Mouse (Mus musculus) right cerebral cortex, adult 2 months (tissue): ENCODE measurements around the gene Hist2h2aa1.
"Not testable (repeated sequence)": the region's sequence is repeated elsewhere in the genome, so short reads cannot be mapped to it uniquely, and the experiment has no call there.

Experiments used
- DNase-seq, 2 experiments: peaks; one replicate each; pipeline ENCODE4 v3.0.0; 2021 to 2022; ENCODE audit warnings: low spot score in 2 of 2

Gene Hist2h2aa1

GRCm38 (mm10) chr3:96245003-96245886 is at the start of gene Hist2h2aa1:
Gene Hist2h2aa1 (plus strand): TSS chr3:96245497.
- peak; percentile 79 to 89 for DNase-seq

- DNase-seq = no peak
Measured at GRCm38 (mm10) chr3:96195616-96196313, 49.5 kb upstream of the Hist2h2aa1 start.

GRCm38 (mm10) chr3:96196437-96197128 is 48.7 kb upstream of the Hist2h2aa1 start:
- DNase-seq = peak in 1 of 2 experiments; percentile 44

DNA sequence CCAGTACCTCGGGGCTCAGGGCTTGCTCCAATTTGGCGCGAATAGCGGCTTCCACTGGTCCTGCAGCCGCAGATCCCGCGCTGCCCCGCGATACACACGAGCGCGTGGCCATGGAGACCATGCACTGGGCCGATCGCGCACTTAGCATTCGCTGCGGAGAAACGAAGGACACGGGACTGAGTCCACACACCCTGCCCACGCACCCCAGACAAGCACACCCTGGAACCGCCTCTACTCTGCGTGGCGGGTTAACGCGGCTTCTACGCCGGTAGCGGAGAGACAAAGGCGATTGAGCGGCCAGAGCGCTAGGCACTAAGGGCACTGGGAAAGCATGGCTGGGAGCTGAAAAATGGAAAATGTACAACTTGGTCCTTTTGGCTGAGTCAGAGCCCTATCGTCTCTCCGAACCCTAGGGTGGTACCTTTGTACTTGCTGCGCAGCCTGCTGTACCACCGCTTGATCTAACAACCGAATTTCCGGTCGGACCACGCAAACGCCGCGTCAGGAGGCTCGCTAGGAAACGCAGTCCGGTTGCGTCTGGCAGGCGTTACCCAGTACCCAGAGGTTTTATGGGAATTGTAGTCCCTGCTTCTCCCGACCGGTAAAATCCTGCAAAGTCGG is 48.1 kb upstream of the Hist2h2aa1 start:
- peak; percentile 95 for DNase-seq

- DNase-seq = no peak
Measured at GRCm38 (mm10) chr3:96198181-96198580, 47.1 kb upstream of the Hist2h2aa1 start.

- not testable (repeated sequence) for DNase-seq
Measured at GRCm38 (mm10) chr3:96198601-96199251, 46.6 kb upstream of the Hist2h2aa1 start.

DNA sequence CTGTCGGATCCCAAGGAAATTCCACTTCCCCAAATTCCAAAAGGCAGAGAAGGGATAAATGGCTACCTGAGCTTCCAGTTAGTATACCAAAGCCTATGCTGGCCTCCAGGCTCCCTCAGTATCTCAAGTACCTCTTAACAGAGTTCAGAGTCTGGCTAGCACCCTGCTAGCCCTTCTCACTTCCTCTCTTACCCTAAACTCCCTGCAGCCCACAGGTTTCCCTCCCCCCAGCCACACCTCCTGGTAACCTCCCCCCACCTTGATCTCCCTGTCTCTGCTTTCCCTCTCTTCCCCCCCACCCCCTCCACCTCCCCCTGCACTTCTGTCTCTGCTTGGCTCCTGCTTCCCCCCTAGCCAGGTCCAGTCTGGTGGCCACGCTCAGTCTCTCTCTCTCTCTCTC is 45.6 kb upstream of the Hist2h2aa1 start:
- DNase-seq = no peak

- DNase-seq = no peak
Measured at GRCm38 (mm10) chr3:96207819-96208218, 37.5 kb upstream of the Hist2h2aa1 start.

- no peak for DNase-seq
Measured at GRCm38 (mm10) chr3:96209242-96209641, 36.1 kb upstream of the Hist2h2aa1 start.

DNA sequence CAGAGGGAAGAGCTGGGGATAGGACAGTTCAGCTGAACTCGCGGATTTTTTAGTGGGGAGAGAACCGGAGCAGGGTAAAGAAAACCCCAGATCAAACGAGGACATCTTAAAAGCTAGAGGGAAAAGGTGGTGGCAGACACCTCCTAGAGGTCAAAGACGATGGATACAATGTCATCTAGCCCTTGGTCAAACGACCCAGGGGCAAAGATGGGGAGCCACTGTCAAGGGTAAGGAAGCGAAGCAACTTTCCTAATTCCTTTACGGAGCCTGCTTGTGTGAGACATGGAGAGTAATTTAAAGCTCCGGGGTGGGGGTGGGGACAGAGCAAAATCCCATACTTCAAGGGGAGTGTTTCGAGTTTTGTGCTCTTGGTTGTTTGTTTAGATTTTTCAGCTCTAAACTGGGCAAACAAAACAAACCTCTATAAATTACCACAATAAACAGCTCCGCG is 26.1 kb upstream of the Hist2h2aa1 start:
- DNase-seq = peak in 1 of 2 experiments; percentile 46

DNA sequence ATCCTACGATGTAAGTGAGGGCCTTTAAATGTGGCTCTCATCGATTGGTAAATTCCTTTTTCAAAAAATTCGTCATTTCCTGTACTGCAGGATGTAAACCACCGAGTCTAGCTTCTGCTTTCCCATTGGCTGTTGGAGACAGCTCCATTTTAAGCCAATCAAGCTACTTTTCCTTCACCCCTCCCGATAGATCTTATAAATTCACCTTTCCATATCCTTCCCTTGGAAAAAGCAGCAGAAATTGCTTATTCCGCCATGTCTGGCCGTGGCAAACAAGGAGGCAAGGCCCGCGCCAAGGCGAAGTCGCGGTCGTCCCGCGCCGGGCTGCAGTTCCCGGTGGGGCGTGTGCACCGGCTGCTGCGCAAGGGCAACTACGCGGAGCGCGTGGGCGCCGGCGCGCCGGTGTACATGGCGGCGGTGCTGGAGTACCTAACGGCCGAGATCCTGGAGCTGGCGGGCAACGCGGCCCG is 25.6 kb upstream of the Hist2h2aa1 start, which contains the start of the genes Bola1 and Hist2h2ab:
Bola1 (minus strand) TSS at position 49 of the 470 bp plus-strand sequence.
Hist2h2ab (plus strand) TSS at position 205 of the 470 bp plus-strand sequence.
- peak; percentile 74 to 84 for DNase-seq

- DNase-seq = not testable (repeated sequence)
Measured at GRCm38 (mm10) chr3:96220131-96220764, 25.0 kb upstream of the Hist2h2aa1 start.

GRCm38 (mm10) chr3:96220765-96221639 is 24.3 kb upstream of the Hist2h2aa1 start, which contains the start of the genes Hist2h2ac and Hist2h2be:
Gene Hist2h2ac (minus strand): TSS chr3:96220880.
Gene Hist2h2be (plus strand): TSS chr3:96221119.
- DNase-seq = peak; percentile 85 to 90

- peak; percentile 8 to 23 for DNase-seq
Measured at GRCm38 (mm10) chr3:96221640-96222038, 23.7 kb upstream of the Hist2h2aa1 start.

DNA sequence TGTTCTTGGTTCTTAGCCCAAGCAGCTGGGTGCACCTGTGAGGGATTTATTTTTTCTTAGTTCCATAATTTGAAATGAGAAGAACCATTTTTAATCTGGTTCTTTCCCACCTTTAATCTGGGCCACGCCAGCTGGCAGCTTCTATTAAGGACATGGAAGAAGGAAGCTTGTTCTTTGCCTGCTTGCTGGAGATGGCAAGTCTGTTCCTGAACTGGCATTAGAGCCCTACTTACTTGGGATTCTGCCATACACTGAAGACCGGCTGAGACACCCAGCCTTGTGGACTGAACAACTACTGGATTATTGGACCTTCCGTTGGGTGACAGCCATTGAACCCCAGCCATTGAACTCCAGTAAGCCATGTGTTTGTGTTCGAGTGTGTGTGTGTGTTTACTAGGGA is 22.5 kb upstream of the Hist2h2aa1 start:
- DNase-seq = no peak

GRCm38 (mm10) chr3:96225421-96225820 is 19.9 kb upstream of the Hist2h2aa1 start:
- no peak for DNase-seq

GRCm38 (mm10) chr3:96226695-96227648 is 18.3 kb upstream of the Hist2h2aa1 start:
- no peak for DNase-seq

DNA sequence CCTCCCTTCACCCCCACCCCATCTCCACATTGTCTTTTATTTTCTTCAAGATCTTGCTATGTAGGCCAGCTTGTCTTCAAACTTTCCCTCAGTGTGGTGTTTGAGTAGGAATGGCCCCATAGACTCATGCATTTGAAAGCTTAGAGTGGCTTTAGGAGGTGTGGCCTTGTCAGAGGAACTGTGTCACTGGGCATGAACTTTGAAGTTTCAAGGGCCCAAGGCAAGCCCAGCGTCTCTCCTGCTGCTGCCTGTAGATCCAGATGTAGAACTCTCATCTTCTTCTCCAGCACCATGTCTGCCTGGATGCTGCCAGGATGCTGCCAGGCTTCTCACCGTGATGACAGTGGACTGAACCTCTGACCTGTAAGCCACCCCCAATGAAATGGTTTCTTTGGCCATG is 16.5 kb upstream of the Hist2h2aa1 start:
- no peak for DNase-seq
